Mouse (Mus musculus) midbrain, embryonic 14.5 days (tissue): ENCODE results near the gene Gli2. TPM values are rescaled to one million over a fixed set of nuclear protein-coding genes. Genes with fewer than 3 reads are reported as not detected.
A peak's percentile ranks its signal among the peaks of the same experiment; 100 is the strongest.

ENCODE experiments used
- ATAC-seq: fragments of 200-750 bp; cut with Nextera tagmentation; 2 replicates; pipeline ENCODE4 v1.8.0; 2017; ENCODE audit warnings: moderate number of reproducible peaks, moderate library complexity; ENCODE audit not compliant: low FRiP score, low TSS enrichment
- DNase-seq: peaks from one replicate; pipeline ENCODE4 v3.0.0-alpha.2; 2015
- H3K27ac ChIP-seq: fragments of 300-500 bp; sonication (generic); replicated peaks from 2 replicates; pipeline ENCODE4 v1.5.1; 2014; ENCODE audit warnings: mild to moderate bottlenecking, low read depth, low read length, moderate library complexity
- H3K27me3 ChIP-seq: fragments of 300-500 bp; sonication (generic); 2 replicates; pipeline ENCODE4 v1.6.1; 2014; ENCODE audit warnings: low read length, control low read depth, mixed read lengths; ENCODE audit not compliant: control insufficient read depth, insufficient read depth
- H3K36me3 ChIP-seq: fragments of 300-500 bp; sonication (generic); 2 replicates; pipeline ENCODE4 v1.6.1; 2014; ENCODE audit warnings: low read length, control low read depth; ENCODE audit not compliant: control insufficient read depth, insufficient read depth
- H3K4me1 ChIP-seq: fragments of 300-500 bp; sonication (generic); 2 replicates; pipeline ENCODE4 v1.6.1; 2014; ENCODE audit warnings: mild to moderate bottlenecking, antibody characterized with exemption, low read length, control low read depth; ENCODE audit not compliant: control insufficient read depth, insufficient read depth
- H3K4me2 ChIP-seq: fragments of 300-500 bp; sonication (generic); 2 replicates; pipeline ENCODE4 v1.6.1; 2014; ENCODE audit warnings: mild to moderate bottlenecking, low read length, moderate library complexity
- H3K4me3 ChIP-seq: fragments of 300-500 bp; sonication (generic); replicated peaks from 2 replicates; pipeline ENCODE4 v1.5.1; 2014; ENCODE audit warnings: low read depth, low read length
- H3K9ac ChIP-seq: fragments of 300-500 bp; sonication (generic); replicated peaks from 2 replicates; pipeline ENCODE4 v1.6.1; 2014; ENCODE audit warnings: mild to moderate bottlenecking, low read length, moderate library complexity
- H3K9me3 ChIP-seq: fragments of 300-500 bp; sonication (generic); 2 replicates; pipeline ENCODE4 v1.6.1; 2016; ENCODE audit warnings: low read length, control low read depth, mixed read lengths; ENCODE audit not compliant: control insufficient read depth
- WGBS: fragments of 180-500 bp; shearing (Covaris S2); extraction: QIAGEN DNeasy Blood & Tissue Kit; methylation state at CpG from one replicate; pipeline ENCODE4 v1.1.7; 2014; 5-methylcytosine and 5-hydroxymethylcytosine counted together
- polyA plus RNA-seq: library from polyadenylated mRNA; unstranded; fragments of >200 nt; fragmentation: Nextera tagmentation; extraction: Ambion mirVana; gene quantifications from 2 replicates; pipeline ENCODE4 v1.2.1, GENCODE M21; 2014

Gli2 gene
- polyA plus RNA-seq, 1 experiment from 2014 or later: 2.8 TPM

GRCm38 (mm10) chr1:118898351-118898750 is 155.1 kb downstream of the Gli2 start:
- Histone ChIP-seq H3K27ac (no peak overlapping the region), H3K36me3 (no peaks in the 10 kb centered on the region), H3K4me2 (no peak overlapping the region), H3K9me3 (no peaks in the 10 kb centered on the region), H3K9ac (no peak overlapping the region), H3K27me3 (no peaks in the 10 kb centered on the region), H3K4me3 (no peak overlapping the region), H3K4me1 (peaks cover 7% of the 10 kb centered on the region; the same call in 1 of the 2 replicates)
- WGBS: 93% methylated on average over 3 of the region's 3 CpGs
- no peak for DNase-seq
- no peak for ATAC-seq

- Histone ChIP-seq H3K27me3 (no peaks in the 10 kb centered on the region), H3K27ac (no peak overlapping the region), H3K4me1 (peaks cover 15% of the 10 kb centered on the region), H3K4me3 (no peak overlapping the region), H3K4me2 (no peak overlapping the region), H3K36me3 (no peaks in the 10 kb centered on the region), H3K9ac (no peak overlapping the region), H3K9me3 (no peaks in the 10 kb centered on the region)
- DNase-seq (no peak), ATAC-seq (no peak)
- WGBS: 86% methylated on average over 9 of the region's 9 CpGs
Measured at GRCm38 (mm10) chr1:118895026-118895762, 158.2 kb downstream of the Gli2 start.

- Histone ChIP-seq H3K9ac (no peak overlapping the region), H3K27ac (no peak overlapping the region), H3K27me3 (no peaks in the 10 kb centered on the region), H3K4me3 (no peak overlapping the region), H3K36me3 (no peaks in the 10 kb centered on the region), H3K4me2 (no peak overlapping the region), H3K4me1 (peaks cover 17% of the 10 kb centered on the region), H3K9me3 (no peaks in the 10 kb centered on the region)
- DNase-seq: no peak
- ATAC-seq: no peak
- WGBS: 55% methylated on average over 5 of the region's 5 CpGs
Measured at GRCm38 (mm10) chr1:118891395-118891794, 162.0 kb downstream of the Gli2 start.

GRCm38 (mm10) chr1:118890125-118890875 is 163.1 kb downstream of the Gli2 start:
- ATAC-seq (peak; percentile 64), DNase-seq (peak; percentile 75)
- Histone ChIP-seq H3K4me1 (peaks cover 17% of the 10 kb centered on the region), H3K9me3 (no peaks in the 10 kb centered on the region), H3K36me3 (0 out of 2 replicates have a peak, but pooled peaks cover 4% of the 10 kb centered on the region), H3K4me3 (no peak overlapping the region), H3K9ac (no peak overlapping the region), H3K4me2 (no peak overlapping the region), H3K27me3 (no peaks in the 10 kb centered on the region), H3K27ac (peak overlapping the region; percentile 33; the same call in 1 of the 2 replicates)
- 27% methylated on average over 14 of the region's 14 CpGs for WGBS

GRCm38 (mm10) chr1:118880781-118881247 is 172.6 kb downstream of the Gli2 start:
- peak; percentile 57 for ATAC-seq
- Histone ChIP-seq H3K36me3 (0 out of 2 replicates have a peak, but pooled peaks cover 4% of the 10 kb centered on the region), H3K4me1 (no peaks in the 10 kb centered on the region), H3K4me3 (no peak overlapping the region), H3K27me3 (no peaks in the 10 kb centered on the region), H3K27ac (no peak overlapping the region), H3K4me2 (no peak overlapping the region), H3K9me3 (no peaks in the 10 kb centered on the region), H3K9ac (no peak overlapping the region)
- WGBS: 41% methylated on average over 7 of the region's 7 CpGs
- DNase-seq: peak; percentile 72

GRCm38 (mm10) chr1:118878291-118878690 is 175.1 kb downstream of the Gli2 start:
- Histone ChIP-seq H3K9me3 (no peaks in the 10 kb centered on the region), H3K36me3 (no peaks in the 10 kb centered on the region), H3K9ac (no peak overlapping the region), H3K4me2 (no peak overlapping the region), H3K4me1 (no peaks in the 10 kb centered on the region), H3K4me3 (no peak overlapping the region), H3K27me3 (no peaks in the 10 kb centered on the region), H3K27ac (no peak overlapping the region)
- WGBS: 88% methylated on average over 6 of the region's 6 CpGs
- no peak for ATAC-seq
- DNase-seq: no peak

GRCm38 (mm10) chr1:118875227-118875626 is 178.2 kb downstream of the Gli2 start:
- WGBS: 76% methylated on average over 9 of the region's 9 CpGs
- DNase-seq: no peak
- no peaks in the 10 kb centered on the region for H3K27me3 ChIP-seq
- H3K9me3 ChIP-seq: no peaks in the 10 kb centered on the region
- ATAC-seq: no peak
- H3K4me1 ChIP-seq: no peaks in the 10 kb centered on the region
- H3K9ac ChIP-seq: no peak overlapping the region
- no peaks in the 10 kb centered on the region for H3K36me3 ChIP-seq
- no peak overlapping the region for H3K4me3 ChIP-seq
- no peak overlapping the region for H3K27ac ChIP-seq
- H3K4me2 ChIP-seq: no peak overlapping the region

GRCm38 (mm10) chr1:118873559-118873958 is 179.9 kb downstream of the Gli2 start:
- no peak overlapping the region for H3K9ac ChIP-seq
- DNase-seq (no peak), ATAC-seq (0 out of 2 replicates have a peak, but pooled peaks have one; percentile 14)
- H3K9me3 ChIP-seq: no peaks in the 10 kb centered on the region
- H3K4me2 ChIP-seq: no peak overlapping the region
- no peaks in the 10 kb centered on the region for H3K36me3 ChIP-seq
- no peak overlapping the region for H3K4me3 ChIP-seq
- H3K4me1 ChIP-seq: no peaks in the 10 kb centered on the region
- H3K27me3 ChIP-seq: no peaks in the 10 kb centered on the region
- WGBS: 85% methylated on average over 7 of the region's 7 CpGs
- H3K27ac ChIP-seq: no peak overlapping the region
